Mouse (Mus musculus) neural tube, postnatal 0 days (tissue): ENCODE data around the gene Gm8122. TPM values are rescaled to one million over a fixed set of nuclear protein-coding genes. Genes with fewer than 3 reads are reported as not detected.

Experiments
- polyA plus RNA-seq: library from polyadenylated mRNA; unstranded; fragments of >200 nt; fragmentation: Nextera tagmentation; extraction: Ambion mirVana; gene quantifications from 2 replicates; pipeline ENCODE4 v1.2.1, GENCODE M21; 2015

Gene Gm8122
- not detected in 2 replicates for polyA plus RNA-seq

DNA sequence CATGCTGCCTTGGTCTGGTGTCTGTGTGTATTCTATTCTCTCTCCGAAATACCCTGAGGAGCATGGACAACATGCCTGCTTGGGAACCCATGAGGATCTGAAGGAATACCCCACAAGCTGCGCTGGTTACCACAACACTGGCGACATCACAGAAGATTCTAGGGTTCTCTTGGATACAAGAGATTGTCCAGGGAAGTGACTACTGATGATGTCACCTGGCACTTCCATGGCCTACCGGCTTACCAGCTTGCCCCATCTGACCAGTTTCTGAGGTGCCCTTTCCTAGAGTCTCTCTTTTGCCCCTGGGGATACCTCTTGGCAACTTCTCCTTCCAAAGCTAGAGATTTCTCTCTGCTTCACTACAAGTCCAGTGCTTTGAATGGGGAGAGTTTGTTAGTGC is at the start of gene Gm8122:
Gm8122 (minus strand) TSS at position 101 of the 400 bp plus-strand sequence.

DNA sequence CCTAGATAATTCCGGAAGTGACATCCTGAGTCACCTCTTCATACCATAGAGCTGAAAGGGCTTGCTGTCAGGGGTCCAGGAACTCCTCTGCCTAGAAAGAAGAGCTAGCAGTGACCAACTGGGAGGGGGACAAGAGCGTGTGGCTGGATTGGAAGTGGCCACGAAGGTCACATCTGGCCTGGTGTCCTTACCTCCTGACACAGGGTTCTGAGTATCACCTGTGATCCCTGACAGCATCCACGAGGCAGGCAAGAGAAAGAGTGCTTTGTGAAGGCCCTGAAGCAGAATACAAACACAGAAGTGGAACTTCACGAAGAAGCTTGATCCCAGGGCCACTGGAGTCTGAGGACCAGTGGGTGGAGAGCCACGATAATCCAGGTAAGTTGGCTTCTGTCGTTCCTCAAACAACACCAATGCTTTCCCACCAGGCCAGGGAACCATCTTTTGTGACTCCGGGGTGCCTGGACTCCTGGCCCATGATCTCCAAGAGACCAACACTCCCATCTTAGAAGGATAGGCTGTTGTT is 39.9 kb upstream of the Gm8122 start, which contains the start of gene Gm9732:
Gm9732 (plus strand) TSS at position 51 of the 526 bp plus-strand sequence.

GRCm38 (mm10) chr14:43258349-43258748 is 23.2 kb upstream of the Gm8122 start, which contains the start of gene Gm8126:
Gene Gm8126 (plus strand): TSS chr14:43258649.

Other genes with a start within 250 kb of the Gm8122 start
- gene Gm8082, start 241.7 kb downstream of the Gm8122 start, polyA plus RNA-seq = not detected in 2 replicates
- gene Gm10376, start 219.7 kb downstream of the Gm8122 start, polyA plus RNA-seq = not detected in 2 replicates
- 0.19 TPM in 1 of 2 replicates, not detected in the other for gene Gm8094, start 158.7 kb downstream of the Gm8122 start, polyA plus RNA-seq
- gene Gm8104, start 134.7 kb downstream of the Gm8122 start, polyA plus RNA-seq = 0.52 and 0.57 TPM in 2 replicates
- gene Gm7233, start 55.4 kb downstream of the Gm8122 start, polyA plus RNA-seq = 0.13 and 0.14 TPM in 2 replicates
- gene Gm8126, start 23.3 kb upstream of the Gm8122 start, polyA plus RNA-seq = not detected in 2 replicates
- gene Gm9732, start 39.7 kb upstream of the Gm8122 start, polyA plus RNA-seq = not detected in 2 replicates
- not detected in 2 replicates for gene Gm8127, start 58.5 kb upstream of the Gm8122 start, polyA plus RNA-seq
- gene 1700001F09Rik, start 112.5 kb upstream of the Gm8122 start, polyA plus RNA-seq = not detected in 2 replicates
- gene Gm8138, start 181.0 kb upstream of the Gm8122 start, polyA plus RNA-seq = not detected in 2 replicates